8 mouse cellular contexts compared by ENCODE assay signal in the genomic region with DNA sequence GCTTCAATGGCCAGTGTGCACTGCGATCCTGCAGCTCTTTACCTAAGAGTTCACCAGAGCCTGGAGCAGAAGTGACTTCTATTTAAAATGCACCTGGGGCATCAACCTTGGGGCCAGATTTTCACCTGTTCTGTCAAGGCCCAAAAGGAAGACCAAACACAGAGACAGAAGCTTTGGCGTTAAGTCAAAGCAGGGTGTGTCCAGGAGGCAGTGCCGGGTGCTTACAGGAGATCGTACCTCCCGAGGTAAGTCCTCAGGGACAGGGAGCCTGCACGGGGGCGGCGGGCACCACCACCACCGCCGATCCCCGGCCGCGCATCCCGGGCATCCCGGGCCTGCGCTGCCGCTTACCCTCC. TPM values are rescaled to one million over a fixed set of nuclear protein-coding genes. Genes with fewer than 3 reads are reported as not detected.
DNase-seq lines count a peak whose midpoint lies in the region; ATAC-seq and TF ChIP-seq lines count a peak whose summit lies in the region.

No protein-coding gene starts in this region.

- peak overlapping the region; percentile 97 for H3K27ac ChIP-seq in heart, embryonic 15.5 days
- peak overlapping the region; percentile 83 for H3K27ac ChIP-seq in forebrain, embryonic 14.5 days (ENCODE audit: low read depth, low read length)
- peak overlapping the region; percentile 86 for H3K27ac ChIP-seq in liver, postnatal 0 days (ENCODE audit: low read depth)

- H3K4me1 ChIP-seq in heart, embryonic 15.5 days (replicated peaks): peaks cover 13% of the 10 kb centered on the region
- H3K4me1 ChIP-seq in G1E (ENCODE audit: insufficient read depth, low read depth, low read length): peaks cover 48% of the 10 kb centered on the region
- H3K4me1 ChIP-seq in forebrain, embryonic 14.5 days (ENCODE audit: control insufficient read depth, insufficient read depth, low read length): peaks cover 16% of the 10 kb centered on the region
- H3K4me1 ChIP-seq in liver, postnatal 0 days (ENCODE audit: insufficient read depth): peaks cover 20% of the 10 kb centered on the region

- DNase-seq in heart, adult 8-10 months (ENCODE audit: low spot score): no peak
- DNase-seq in G1E (ENCODE audit: low spot score): peak; percentile 19
- DNase-seq in forebrain, embryonic 14.5 days (ENCODE audit: low spot score): peak; percentile 5
- DNase-seq in liver, postnatal 0 days: no peak
- DNase-seq in T-cell, adult 2 months (ENCODE audit: low spot score): no peak
- no peak for DNase-seq in gastrocnemius, postnatal 10 days
- DNase-seq in left cerebral cortex, adult 9 months (ENCODE audit: low spot score in 2 of 2): no peak

- ATAC-seq in heart, embryonic 15.5 days (replicated peaks; ENCODE audit: insufficient number of reproducible peaks, insufficient read depth, low FRiP score, low read depth): no peak
- ATAC-seq in G1E (ENCODE audit: extremely low read depth, insufficient number of reproducible peaks, low FRiP score, poor library complexity, severe bottlenecking): no peak
- no peak for ATAC-seq in forebrain, embryonic 14.5 days
- peak; percentile 22 for ATAC-seq in liver, postnatal 0 days

- peak overlapping the region; percentile 88 for H3K9ac ChIP-seq in heart, embryonic 15.5 days
- peak overlapping the region; percentile 94 for H3K9ac ChIP-seq in forebrain, embryonic 14.5 days (ENCODE audit: low read length)
- peak overlapping the region; percentile 76 for H3K9ac ChIP-seq in liver, postnatal 0 days (replicated peaks)

- no peaks in the 10 kb centered on the region for H3K36me3 ChIP-seq in heart, embryonic 15.5 days
- peaks cover 29% of the 10 kb centered on the region for H3K36me3 ChIP-seq in G1E (replicated peaks)
- H3K36me3 ChIP-seq in forebrain, embryonic 14.5 days (ENCODE audit: control insufficient read depth, insufficient read depth, low read length): peaks cover 3% of the 10 kb centered on the region; the same call in 1 of the 2 replicates
- H3K36me3 ChIP-seq in liver, postnatal 0 days (replicated peaks; ENCODE audit: insufficient read depth, low read length): 0 out of 2 replicates have a peak, but pooled peaks cover 10% of the 10 kb centered on the region

- no peak for TF ChIP-seq EP300 in liver, postnatal 0 days (IDR thresholded peaks at IDR 0.05; ENCODE audit: low read depth)

- peak overlapping the region; percentile 97 for H3K4me3 ChIP-seq in heart, embryonic 15.5 days
- H3K4me3 ChIP-seq in G1E (ENCODE audit: low read depth, low read length): peak overlapping the region; percentile 95
- peak overlapping the region; percentile 89 for H3K4me3 ChIP-seq in forebrain, embryonic 14.5 days (ENCODE audit: low read depth, low read length)
- H3K4me3 ChIP-seq in liver, postnatal 0 days (ENCODE audit: low read depth, low read length): peak overlapping the region; percentile 78

- 0 out of 2 replicates have a peak, but pooled peaks cover 4% of the 10 kb centered on the region for H3K27me3 ChIP-seq in heart, embryonic 15.5 days
- no peaks in the 10 kb centered on the region for H3K27me3 ChIP-seq in G1E (ENCODE audit: insufficient read depth, low read length)
- H3K27me3 ChIP-seq in forebrain, embryonic 14.5 days (replicated peaks; ENCODE audit: control insufficient read depth, insufficient read depth, low read length): no peaks in the 10 kb centered on the region
- H3K27me3 ChIP-seq in liver, postnatal 0 days (ENCODE audit: insufficient read depth, low read length): no peaks in the 10 kb centered on the region

- peak overlapping the region; percentile 88 for H3K4me2 ChIP-seq in heart, embryonic 15.5 days
- H3K4me2 ChIP-seq in forebrain, embryonic 14.5 days (ENCODE audit: low read length): peak overlapping the region; percentile 93
- H3K4me2 ChIP-seq in liver, postnatal 0 days (ENCODE audit: low read depth, low read length): peak overlapping the region; percentile 86

- TF ChIP-seq CTCF in G1E (IDR thresholded peaks at IDR 0.05; ENCODE audit: low read depth, low read length): no peak
- TF ChIP-seq CTCF in liver, postnatal 0 days (IDR thresholded peaks at IDR 0.05; ENCODE audit: low read depth): no peak

- no peaks in the 10 kb centered on the region for H3K9me3 ChIP-seq in heart, embryonic 15.5 days (replicated peaks)
- no peaks in the 10 kb centered on the region for H3K9me3 ChIP-seq in G1E (replicated peaks)
- H3K9me3 ChIP-seq in forebrain, embryonic 14.5 days (replicated peaks; ENCODE audit: control insufficient read depth, low read length): no peaks in the 10 kb centered on the region
- H3K9me3 ChIP-seq in liver, postnatal 0 days (ENCODE audit: low read length): no peaks in the 10 kb centered on the region

- WGBS in heart, embryonic 15.5 days: 0% methylated on average over 17 of the region's 17 CpGs
- WGBS in forebrain, embryonic 14.5 days: 0% methylated on average over 17 of the region's 17 CpGs
- under 1% methylated on average over 17 of the region's 17 CpGs for WGBS in liver, postnatal 0 days (ENCODE audit: insufficient replicate concordance)

RNA-seq across cellular contexts. Expression of a gene that starts 0.5 kb away (rescaled TPM):
- polyA plus RNA-seq in heart, embryonic 15.5 days (2015; fragmentation: Nextera tagmentation; extraction: Ambion mirVana): 21.7 and 30.7 TPM in 2 replicates
- 10 to 100 TPM; 19.0 to 22.9 (median 20.3) TPM for total RNA-seq in heart, adult 8-10 months (2022)
- total RNA-seq in G1E (2014; fragmentation: Nextera tagmentation): 69.0 and 95.0 TPM in 2 replicates
- 69.1 and 72.0 TPM in 2 replicates for total RNA-seq in G1E (2017)
- 118 and 121 TPM in 2 replicates for polyA plus RNA-seq in G1E (2012)
- polyA plus RNA-seq in forebrain, embryonic 14.5 days (2014; fragmentation: Nextera tagmentation; extraction: Ambion mirVana): 42.8 and 53.3 TPM in 2 replicates
- polyA plus RNA-seq in liver, postnatal 0 days (2015; fragmentation: Nextera tagmentation; extraction: Ambion mirVana): 11.1 and 12.9 TPM in 2 replicates
- total RNA-seq in gastrocnemius, postnatal 10 days (2021): 10 to 100 TPM; 15.5 to 18.7 TPM

RNA-seq across cellular contexts. Expression of a gene that starts 47.2 kb away (rescaled TPM):
- 3.3 and 4.1 TPM in 2 replicates for polyA plus RNA-seq in heart, embryonic 15.5 days (2015; fragmentation: Nextera tagmentation; extraction: Ambion mirVana)
- 1 to 10 TPM; 1.6 to 2.4 (median 2.1) TPM for total RNA-seq in heart, adult 8-10 months (2022)
- total RNA-seq in G1E (2014; fragmentation: Nextera tagmentation) (19.5 and 20.1 TPM in 2 replicates), G1E (2017) (6.2 and 7.4 TPM in 2 replicates)
- polyA plus RNA-seq in G1E (2012): 11.5 and 12.8 TPM in 2 replicates
- 6.2 and 6.7 TPM in 2 replicates for polyA plus RNA-seq in forebrain, embryonic 14.5 days (2014; fragmentation: Nextera tagmentation; extraction: Ambion mirVana)
- 20.2 and 21.2 TPM in 2 replicates for polyA plus RNA-seq in liver, postnatal 0 days (2015; fragmentation: Nextera tagmentation; extraction: Ambion mirVana)
- 1 to 10 TPM; 1.7 to 2.7 TPM for total RNA-seq in gastrocnemius, postnatal 10 days (2021)

RNA-seq across cellular contexts. Expression of a gene that starts 56.4 kb away (rescaled TPM):
- 1.3 and 1.9 TPM in 2 replicates for polyA plus RNA-seq in heart, embryonic 15.5 days (2015; fragmentation: Nextera tagmentation; extraction: Ambion mirVana)
- total RNA-seq in heart, adult 8-10 months (2022): 1 to 10 TPM; 2.2 to 2.7 (median 2.4) TPM
- total RNA-seq in G1E (2014; fragmentation: Nextera tagmentation) (not detected in 2 replicates), G1E (2017) (0.11 TPM in 1 of 2 replicates, not detected in the other)
- 0.01 TPM in 1 of 2 replicates, not detected in the other for polyA plus RNA-seq in G1E (2012)
- 0.93 and 1.1 TPM in 2 replicates for polyA plus RNA-seq in forebrain, embryonic 14.5 days (2014; fragmentation: Nextera tagmentation; extraction: Ambion mirVana)
- polyA plus RNA-seq in liver, postnatal 0 days (2015; fragmentation: Nextera tagmentation; extraction: Ambion mirVana): 0.25 and 0.39 TPM in 2 replicates
- total RNA-seq in gastrocnemius, postnatal 10 days (2021): 1 to 10 TPM; 2.0 to 3.1 TPM

RNA-seq across cellular contexts. Expression of a gene that starts 59.3 kb away (rescaled TPM):
- 7.4 and 8.0 TPM in 2 replicates for polyA plus RNA-seq in heart, embryonic 15.5 days (2015; fragmentation: Nextera tagmentation; extraction: Ambion mirVana)
- 1 to 10 TPM; 3.1 to 4.4 (median 3.9) TPM for total RNA-seq in heart, adult 8-10 months (2022)
- 16.8 and 27.7 TPM in 2 replicates for total RNA-seq in G1E (2014; fragmentation: Nextera tagmentation)
- total RNA-seq in G1E (2017): 49.3 and 49.7 TPM in 2 replicates
- 22.5 and 27.2 TPM in 2 replicates for polyA plus RNA-seq in G1E (2012)
- polyA plus RNA-seq in forebrain, embryonic 14.5 days (2014; fragmentation: Nextera tagmentation; extraction: Ambion mirVana): 9.6 and 10.2 TPM in 2 replicates
- 25.5 and 28.2 TPM in 2 replicates for polyA plus RNA-seq in liver, postnatal 0 days (2015; fragmentation: Nextera tagmentation; extraction: Ambion mirVana)
- total RNA-seq in gastrocnemius, postnatal 10 days (2021): 1 to 10 TPM; 4.0 to 5.8 TPM

Comparison
In these comparisons a context has a peak if more than half of its experiments do, and no peak if none do; other contexts are left out.
1. DNase-seq: peak in G1E (single experiment) and forebrain, embryonic 14.5 days (single experiment); none in heart, adult 8-10 months (single experiment), liver, postnatal 0 days (single experiment), T-cell, adult 2 months (single experiment), gastrocnemius, postnatal 10 days (single experiment) and left cerebral cortex, adult 9 months (0 of 2).
2. Peak in every context shown above with its lines, with median percentiles within 50 percentile points of each other: H3K27ac ChIP-seq, H3K4me2 ChIP-seq, H3K4me3 ChIP-seq and H3K9ac ChIP-seq.